Mouse (Mus musculus) megakaryocyte, embryonic 14.5 days (primary cell): ENCODE measurements around the gene Ppp1r21. TPM values are rescaled to one million over a fixed set of nuclear protein-coding genes. Genes with fewer than 3 reads are reported as not detected.

Experiments used
- H3K27me3 ChIP-seq: replicated peaks from 2 replicates; pipeline ENCODE3; 2012; ENCODE audit warnings: inconsistent platforms
- H3K36me3 ChIP-seq: replicated peaks from 2 replicates; pipeline ENCODE3; 2012; ENCODE audit warnings: low read length, inconsistent platforms, mixed read lengths
- H3K4me1 ChIP-seq: 2 replicates; pipeline ENCODE4 v1.6.1; 2012; ENCODE audit warnings: inconsistent platforms
- H3K4me3 ChIP-seq: replicated peaks from 2 replicates; pipeline ENCODE3; 2012; ENCODE audit warnings: moderate library complexity, mild to moderate bottlenecking, inconsistent platforms
- H3K9me3 ChIP-seq: 2 replicates; pipeline ENCODE4 v1.6.1; 2012; ENCODE audit warnings: inconsistent platforms
- FLI1 ChIP-seq: IDR thresholded peaks from 2 replicates; pipeline ENCODE4 v1.6.1; 2012; ENCODE audit warnings: low read length, inconsistent platforms, mixed read lengths
- GATA1 ChIP-seq: IDR thresholded peaks from 3 replicates; pipeline ENCODE4 v1.6.1; 2012; ENCODE audit warnings: mixed read lengths, low read length, inconsistent platforms, borderline replicate concordance
- polyA plus RNA-seq: library from polyadenylated mRNA; stranded (reverse); fragments of >175 nt; gene quantifications from 2 replicates; pipeline ENCODE4 v1.2.3, GENCODE M21; 2012; ENCODE audit warnings: low replicate concordance; ENCODE audit not compliant: insufficient read depth

The Ppp1r21 gene
- polyA plus RNA-seq, 1 experiment = 4.6 TPM

DNA sequence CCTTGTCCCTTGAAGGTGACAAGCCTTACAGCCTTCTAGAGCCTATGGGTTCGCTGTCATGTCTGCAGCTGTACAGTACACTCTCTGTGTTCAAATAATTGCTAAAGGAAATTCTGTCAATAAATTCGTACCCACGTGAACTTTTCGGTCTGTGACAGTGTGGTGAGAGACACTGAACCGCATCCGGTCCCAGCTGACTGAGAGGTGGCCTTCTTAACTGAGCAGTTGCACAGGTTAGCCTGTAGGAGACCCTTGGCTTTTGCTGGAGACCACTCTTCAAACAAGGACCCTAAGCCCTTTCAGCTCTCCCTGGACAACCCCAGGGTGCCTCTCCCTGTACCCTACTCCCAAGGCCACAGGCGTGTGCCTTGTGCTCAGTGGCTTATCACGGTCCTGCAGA lies 58.3 kb downstream of the Ppp1r21 start:
- Histone ChIP-seq H3K4me3 (no peak overlapping the region), H3K27me3 (no peaks in the 10 kb centered on the region), H3K36me3 (peaks cover 72% of the 10 kb centered on the region), H3K9me3 (no peaks in the 10 kb centered on the region), H3K4me1 (no peaks in the 10 kb centered on the region)
- no peak for TF ChIP-seq FLI1
- no peak for TF ChIP-seq GATA1

DNA sequence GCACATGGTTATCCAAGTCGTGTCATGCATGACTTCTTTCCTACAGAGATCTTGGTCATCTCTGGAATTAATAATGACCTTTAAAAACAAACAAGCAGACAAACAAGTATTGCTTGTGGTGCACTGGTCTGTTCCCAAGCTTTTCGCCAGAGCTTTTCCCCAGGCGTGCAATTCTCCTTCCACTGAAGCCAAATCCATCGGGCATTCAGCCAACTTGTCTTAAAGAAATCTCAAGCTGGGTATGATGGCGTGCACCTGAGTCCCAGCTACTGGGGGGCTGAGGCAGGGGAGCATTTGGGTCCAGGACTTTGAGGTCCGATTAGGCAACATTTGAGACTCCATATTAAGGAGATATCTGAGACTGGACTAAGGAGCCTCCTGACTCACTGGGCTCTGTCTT lies 60.3 kb downstream of the Ppp1r21 start:
- H3K27me3 ChIP-seq = no peaks in the 10 kb centered on the region
- H3K9me3 ChIP-seq = no peaks in the 10 kb centered on the region
- TF ChIP-seq GATA1 = no peak
- no peak for TF ChIP-seq FLI1
- H3K4me3 ChIP-seq = no peak overlapping the region
- peaks cover 3% of the 10 kb centered on the region; the same call in 1 of the 2 replicates for H3K4me1 ChIP-seq
- peaks cover 53% of the 10 kb centered on the region for H3K36me3 ChIP-seq

DNA sequence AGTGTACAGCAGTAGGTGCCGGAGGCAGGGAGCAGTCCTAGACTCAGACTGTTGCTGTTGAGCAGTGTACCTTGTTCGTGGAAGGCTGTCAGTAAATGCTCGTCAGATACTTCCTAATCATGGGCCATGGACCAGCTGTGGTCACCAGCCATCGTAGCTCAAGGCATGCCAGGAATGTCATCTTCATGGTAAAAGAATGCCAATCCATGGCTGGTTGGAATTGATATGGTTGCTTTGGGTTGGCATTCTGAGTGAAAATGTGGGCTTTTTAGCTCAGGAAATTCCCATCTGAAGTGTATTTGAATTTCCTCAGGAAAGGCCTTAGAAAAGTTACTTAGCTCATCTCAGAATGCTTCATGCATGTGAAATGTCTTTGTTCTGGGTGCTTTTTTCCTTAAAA lies 65.2 kb downstream of the Ppp1r21 start:
- Histone ChIP-seq H3K27me3 (peaks cover 6% of the 10 kb centered on the region), H3K4me3 (no peak overlapping the region), H3K9me3 (no peaks in the 10 kb centered on the region), H3K36me3 (peaks cover 8% of the 10 kb centered on the region), H3K4me1 (peaks cover 18% of the 10 kb centered on the region; the same call in 1 of the 2 replicates)
- TF ChIP-seq FLI1 (no peak), GATA1 (no peak)

DNA sequence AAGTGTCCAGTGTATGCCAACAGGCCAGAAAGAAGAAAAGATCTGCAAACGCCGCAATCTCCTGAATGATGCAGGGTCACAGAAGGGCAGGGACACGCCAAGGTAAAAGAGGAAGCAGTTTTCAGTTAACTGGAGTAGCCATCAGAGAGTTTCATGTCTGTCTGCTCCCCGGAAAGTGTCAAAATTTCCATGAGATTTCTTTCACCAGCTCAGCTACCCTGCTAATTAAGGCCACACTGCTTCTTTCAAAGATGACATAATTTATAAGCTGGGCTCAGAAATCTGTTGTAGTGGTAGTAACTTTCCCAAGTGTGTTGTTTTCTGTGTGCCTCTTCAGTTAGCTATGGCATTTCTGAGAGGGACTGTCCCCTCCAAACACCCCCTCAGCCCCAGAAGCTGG lies 66.2 kb downstream of the Ppp1r21 start:
- TF ChIP-seq FLI1 = no peak
- TF ChIP-seq GATA1 = no peak
- Histone ChIP-seq H3K4me3 (no peak overlapping the region), H3K4me1 (peaks cover 18% of the 10 kb centered on the region; the same call in 1 of the 2 replicates), H3K27me3 (peaks cover 6% of the 10 kb centered on the region), H3K9me3 (no peaks in the 10 kb centered on the region), H3K36me3 (peaks cover 3% of the 10 kb centered on the region)

DNA sequence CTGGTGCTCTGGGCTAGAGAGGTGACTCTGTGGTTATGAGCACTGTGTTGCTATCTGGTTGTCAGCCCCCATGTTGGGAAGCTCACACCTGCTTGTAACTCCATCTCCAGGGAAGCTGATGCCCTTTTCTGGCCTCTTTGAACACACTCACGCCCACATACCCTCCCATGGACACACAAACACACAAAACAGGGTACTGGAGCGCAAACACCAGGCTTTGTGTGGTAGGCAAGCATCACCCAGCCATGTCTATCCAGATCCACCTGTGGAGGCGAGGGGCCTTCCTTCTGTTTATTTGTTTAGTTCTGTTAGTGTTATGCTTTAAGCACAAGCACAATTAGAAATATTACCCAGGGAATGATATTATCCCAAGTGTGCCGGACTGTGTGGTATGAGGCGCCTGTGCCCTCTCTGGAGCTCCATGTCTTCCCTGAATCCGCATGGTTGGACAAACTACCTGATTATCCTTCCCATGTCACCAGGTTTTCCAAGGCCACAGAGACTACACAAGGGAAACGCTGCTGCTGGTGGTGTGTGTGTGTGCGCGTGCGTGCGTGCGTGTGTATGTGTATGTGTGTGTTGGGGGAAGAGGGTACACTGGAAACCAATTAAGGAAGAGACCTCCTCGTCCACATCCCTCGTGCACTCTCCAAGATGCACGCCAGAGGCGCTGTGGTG lies 66.8 kb downstream of the Ppp1r21 start:
- peak overlapping the region; percentile 90 for H3K4me3 ChIP-seq
- no peaks in the 10 kb centered on the region for H3K9me3 ChIP-seq
- H3K27me3 ChIP-seq = peaks cover 6% of the 10 kb centered on the region
- peaks cover 3% of the 10 kb centered on the region for H3K36me3 ChIP-seq
- no peak for TF ChIP-seq FLI1
- TF ChIP-seq GATA1 = no peak
- peaks cover 18% of the 10 kb centered on the region; the same call in 1 of the 2 replicates for H3K4me1 ChIP-seq

DNA sequence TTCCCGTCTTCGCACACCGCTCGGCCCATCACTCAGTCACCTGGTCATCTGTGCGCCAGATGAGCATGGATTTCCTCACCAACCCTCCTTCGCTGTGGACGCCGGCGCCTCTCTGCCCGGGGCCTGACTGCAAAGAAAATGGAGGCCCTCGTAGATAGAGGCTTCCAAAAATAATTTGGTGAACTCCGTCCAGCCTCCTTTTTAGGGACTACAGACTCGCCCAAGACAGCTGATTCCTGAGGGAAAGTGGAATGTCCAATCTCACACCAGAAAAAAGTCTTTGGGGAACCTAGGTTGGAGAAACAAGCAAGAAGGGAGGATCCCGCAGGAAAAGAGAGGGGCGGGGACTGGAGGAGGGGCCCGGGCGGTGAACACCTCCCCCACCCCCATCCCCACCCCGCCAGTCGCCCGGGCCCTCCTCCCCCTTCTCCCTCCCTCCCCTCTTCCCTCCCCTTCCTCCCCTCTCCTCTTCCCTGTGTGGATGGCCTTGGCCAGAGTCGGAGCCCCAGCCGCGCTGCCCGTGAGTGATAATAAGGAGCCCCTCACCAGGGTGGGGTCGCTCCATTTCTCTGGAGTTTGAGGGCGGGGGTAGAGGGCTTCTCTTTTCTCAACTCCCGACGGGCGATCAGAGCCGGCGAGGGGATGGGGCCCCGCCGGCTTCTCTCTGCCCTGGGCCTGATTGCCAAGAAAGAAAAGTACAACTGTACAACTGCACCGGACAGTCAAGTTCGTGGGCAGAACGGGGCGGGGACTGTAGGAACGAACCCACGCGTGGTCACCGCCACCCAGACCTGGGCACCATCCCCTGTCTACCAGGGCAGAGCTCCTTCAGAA lies 67.5 kb downstream of the Ppp1r21 start, which contains the start of gene Ston1:
Ston1 (plus strand) TSS at position 463 of the 834 bp plus-strand sequence.
- Histone ChIP-seq H3K4me3 (peak within 1 kb of the TSS; percentile 90), H3K36me3 (no peaks in the 10 kb centered on the region), H3K9me3 (no peaks in the 10 kb centered on the region), H3K27me3 (peaks cover 6% of the 10 kb centered on the region), H3K4me1 (peaks cover 18% of the 10 kb centered on the region; the same call in 1 of the 2 replicates)
- TF ChIP-seq GATA1 (no peak), FLI1 (no peak)

DNA sequence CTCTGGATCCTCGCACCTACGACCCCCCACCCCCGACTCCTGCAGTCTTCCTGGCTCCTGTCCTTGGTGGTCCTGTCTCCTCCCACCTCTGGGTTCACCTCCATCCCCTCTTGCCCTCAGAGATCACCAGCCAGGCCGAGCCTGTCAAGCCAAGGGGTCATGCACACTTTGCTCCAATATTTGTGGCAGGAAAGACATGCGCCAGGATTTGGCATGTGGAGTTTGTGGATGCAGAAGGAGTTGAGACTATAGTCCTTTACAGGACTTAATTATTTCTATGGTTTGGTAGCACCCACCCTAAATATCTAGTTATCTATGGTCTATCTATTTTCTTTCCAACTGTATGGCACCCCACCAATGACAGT lies 68.1 kb downstream of the Ppp1r21 start:
- no peak for TF ChIP-seq GATA1
- TF ChIP-seq FLI1 = no peak
- Histone ChIP-seq H3K9me3 (no peaks in the 10 kb centered on the region), H3K4me3 (peak overlapping the region; percentile 90), H3K27me3 (peaks cover 6% of the 10 kb centered on the region), H3K4me1 (peaks cover 18% of the 10 kb centered on the region; the same call in 1 of the 2 replicates), H3K36me3 (no peaks in the 10 kb centered on the region)

DNA sequence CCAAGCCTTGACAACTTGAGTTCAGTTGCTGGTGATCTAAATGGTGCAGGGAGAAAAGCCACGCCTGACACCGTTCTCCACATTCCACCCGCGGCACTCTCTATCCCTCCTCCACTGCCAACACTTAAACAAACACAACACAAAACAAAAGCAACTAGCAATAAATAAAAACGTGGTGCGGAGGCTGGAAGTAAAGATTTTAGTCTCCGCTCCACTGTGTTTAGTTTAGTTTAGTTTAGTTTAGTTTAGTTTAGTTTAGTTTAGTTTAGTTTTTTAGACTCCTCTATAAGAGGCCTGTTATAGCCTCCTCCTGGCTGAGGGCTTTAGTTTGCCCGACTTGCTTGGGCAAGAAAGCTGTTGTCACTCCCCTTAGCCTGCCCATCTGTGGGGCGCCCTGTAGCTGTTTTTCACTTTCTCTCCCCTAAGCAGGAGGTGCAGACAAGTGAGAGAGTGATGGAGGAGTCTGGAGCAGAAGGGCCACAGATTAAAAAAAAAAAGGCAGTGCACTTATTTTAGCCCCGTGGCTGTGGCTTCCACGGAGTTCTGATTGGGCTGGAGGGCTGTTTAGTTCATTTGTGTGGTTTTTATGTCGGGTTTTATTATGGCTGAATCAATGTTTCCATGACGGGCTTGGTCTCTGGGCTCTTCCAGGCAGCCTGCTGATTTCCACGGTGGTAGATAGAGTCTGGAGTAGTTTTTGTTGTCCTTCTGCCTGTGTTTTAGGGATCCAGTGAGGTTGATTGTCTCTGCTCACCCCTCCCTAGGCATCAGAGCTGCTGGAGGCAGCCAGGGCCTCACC lies 68.9 kb downstream of the Ppp1r21 start:
- Histone ChIP-seq H3K36me3 (no peaks in the 10 kb centered on the region), H3K27me3 (peaks cover 6% of the 10 kb centered on the region), H3K4me3 (no peak overlapping the region), H3K4me1 (peaks cover 18% of the 10 kb centered on the region; the same call in 1 of the 2 replicates), H3K9me3 (no peaks in the 10 kb centered on the region)
- TF ChIP-seq FLI1 (no peak), GATA1 (no peak)

DNA sequence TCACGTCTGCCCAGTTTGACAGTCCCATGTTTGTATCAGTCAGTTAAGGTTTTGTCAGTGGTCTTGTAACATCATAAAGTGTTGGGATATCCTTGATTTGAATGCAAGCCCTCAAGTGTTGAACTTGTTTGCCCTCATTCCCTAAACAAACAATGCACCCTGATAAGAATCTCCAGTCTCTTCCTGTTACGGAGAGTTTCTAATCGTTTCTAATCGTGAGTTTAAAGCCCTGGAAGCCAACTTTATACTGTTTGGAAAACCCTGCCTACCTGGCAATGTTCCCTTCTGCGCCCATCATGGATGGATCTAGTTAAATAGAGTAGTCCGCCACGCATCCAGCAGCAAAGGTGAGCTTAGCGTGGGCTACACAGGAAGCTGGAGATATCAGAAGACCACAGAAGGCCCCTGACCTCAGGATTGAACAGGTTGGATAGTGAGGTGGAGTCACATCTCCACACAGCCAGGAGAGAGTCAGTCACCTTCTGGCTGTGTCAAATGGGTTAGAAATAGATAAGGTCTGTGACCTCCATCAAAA lies 70.6 kb downstream of the Ppp1r21 start:
- peaks cover 15% of the 10 kb centered on the region; the same call in 1 of the 2 replicates for H3K4me1 ChIP-seq
- H3K4me3 ChIP-seq = no peak overlapping the region
- TF ChIP-seq GATA1 = no peak
- TF ChIP-seq FLI1 = no peak

More for the DNA sequence above, 70.6 kb downstream of the Ppp1r21 start:
- H3K36me3 ChIP-seq = no peaks in the 10 kb centered on the region
- no peaks in the 10 kb centered on the region for H3K9me3 ChIP-seq
- peaks cover 6% of the 10 kb centered on the region for H3K27me3 ChIP-seq
